Comparison of ENCODE assay signal across 15 mouse cellular contexts in the genomic region with DNA sequence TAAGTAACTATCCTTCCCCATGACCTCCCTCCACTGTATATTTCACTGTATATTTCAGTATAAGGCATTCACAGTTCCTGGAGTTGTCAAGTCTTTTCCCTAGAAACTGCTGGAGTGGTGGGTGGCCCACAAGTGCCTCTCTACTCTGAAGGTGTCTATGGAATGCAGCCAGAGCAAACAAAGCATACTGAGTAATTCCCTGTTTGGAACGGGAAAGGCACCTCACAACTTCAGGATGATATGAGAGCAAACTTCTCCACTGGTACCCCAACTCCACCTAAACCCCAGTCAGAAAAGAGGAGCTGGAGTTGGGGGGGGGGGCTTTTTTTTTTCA. TPM values are rescaled to one million over a fixed set of nuclear protein-coding genes. Genes with fewer than 3 reads are reported as not detected.
DNase-seq lines count a peak whose midpoint lies in the region; ATAC-seq and TF ChIP-seq lines count a peak whose summit lies in the region.
"Had no signal": no experiment of that assay in that cellular context is flagged by ENCODE, and none has a peak within 500 bp of the region (broad histone marks: within the 10 kb centered on the region; RNA-seq: fewer than 3 reads in every experiment).

No protein-coding gene starts in this region.

- TF ChIP-seq CTCF in gastrocnemius, adult 2 months (IDR thresholded peaks at IDR 0.05), result no peak

- H3K27ac ChIP-seq in gastrocnemius, adult 2 months, result peak overlapping the region; percentile 46; the same call in 1 of the 2 replicates
- peak overlapping the region; percentile 45; the same call in 1 of the 2 replicates for H3K27ac ChIP-seq in limb, embryonic 12.5 days
- no peak overlapping the region for H3K27ac ChIP-seq in limb, embryonic 10.5 days

- H3K4me1 ChIP-seq in limb, embryonic 12.5 days (replicated peaks), result peaks cover 29% of the 10 kb centered on the region
- peaks cover 13% of the 10 kb centered on the region for H3K4me1 ChIP-seq in limb, embryonic 10.5 days

- no peak for ATAC-seq in limb, embryonic 12.5 days (ENCODE audit: insufficient number of reproducible peaks, insufficient read depth, low FRiP score, low TSS enrichment, low read depth)
- ATAC-seq in CD4-positive, CD25-positive, alpha-beta regulatory T cell, adult 4 months, result no peak
- ATAC-seq in erythroid progenitor cell, adult 5-6 weeks (replicated peaks; ENCODE audit: low FRiP score, poor library complexity, severe bottlenecking), result no peak
- ATAC-seq: liver, embryonic 12.5 days had no signal

- no peak overlapping the region for H3K4me3 ChIP-seq in gastrocnemius, adult 2 months
- H3K4me3 ChIP-seq in limb, embryonic 12.5 days (replicated peaks), result no peak overlapping the region
- H3K4me3 ChIP-seq in limb, embryonic 10.5 days, result no peak overlapping the region
- H3K4me3 ChIP-seq: erythroblast, embryonic 14.5 days; liver, embryonic 12.5 days had no signal

- H3K27me3 ChIP-seq in limb, embryonic 12.5 days, result no peaks in the 10 kb centered on the region
- no peaks in the 10 kb centered on the region for H3K27me3 ChIP-seq in limb, embryonic 10.5 days (ENCODE audit: low read depth, poor library complexity, severe bottlenecking)
- H3K27me3 ChIP-seq: liver, embryonic 12.5 days had no signal

- H3K9me3 ChIP-seq in limb, embryonic 12.5 days, result no peaks in the 10 kb centered on the region
- no peaks in the 10 kb centered on the region for H3K9me3 ChIP-seq in limb, embryonic 10.5 days (replicated peaks)
- H3K9me3 ChIP-seq: liver, embryonic 12.5 days had no signal

- WGBS in limb, embryonic 12.5 days, result 32% methylated on average over 1 of the region's 1 CpGs
- WGBS in limb, embryonic 10.5 days, result 39% methylated on average over 1 of the region's 1 CpGs

- H3K9ac ChIP-seq in limb, embryonic 12.5 days (replicated peaks), result no peak overlapping the region
- H3K9ac ChIP-seq: liver, embryonic 12.5 days had no signal

- intact Hi-C loops in gastrocnemius, adult 2 months (cut with DNase I), result loop anchor here (10.0 kb wide), 1 partner anchor 134 kb away; no protein-coding TSS in a partner anchor
- intact Hi-C loops in left cerebral cortex, postnatal 14 days (cut with DNase I), result no loop called here

- no peak overlapping the region for H3K4me2 ChIP-seq in limb, embryonic 12.5 days
- H3K4me2 ChIP-seq: liver, embryonic 12.5 days had no signal

- DNase-seq in gastrocnemius, adult 2 months, result no peak
- no peak for DNase-seq in gastrocnemius, postnatal 25 days
- no peak for DNase-seq in limb, embryonic 10.5 days (ENCODE audit: low spot score)
- peak; percentile 65 to 84 for DNase-seq in left cerebral cortex, postnatal 14 days (ENCODE audit: low spot score in 2 of 2)
- DNase-seq in lung, postnatal 36 days, result peak; percentile 78
- DNase-seq: adrenal gland, postnatal 25 days; B cell, adult 2 months; cerebellum, adult 8-10 months; kidney, postnatal 4 days; midbrain, embryonic 14.5 days had no signal

- no peaks in the 10 kb centered on the region for H3K36me3 ChIP-seq in limb, embryonic 12.5 days
- no peaks in the 10 kb centered on the region for H3K36me3 ChIP-seq in limb, embryonic 10.5 days
- H3K36me3 ChIP-seq: liver, embryonic 12.5 days had no signal

RNA-seq across cellular contexts. Expression of a gene that starts 25.5 kb away (rescaled TPM):
- total RNA-seq in gastrocnemius, adult 2 months (2021), result 10 to 100 TPM; 11.9 to 14.7 TPM
- 10 to 100 TPM in 1 of 2 experiments, 1 to 10 TPM in 1; 8.0 to 12.4 TPM for total RNA-seq in gastrocnemius, postnatal 25 days (2021)
- polyA plus RNA-seq in limb, embryonic 12.5 days (2016; fragmentation: Nextera tagmentation; extraction: Ambion mirVana), result 65.4 and 70.6 TPM in 2 replicates
- 40.5 and 57.5 TPM in 2 replicates for polyA plus RNA-seq in limb, embryonic 10.5 days (2016; fragmentation: Nextera tagmentation; extraction: Ambion mirVana)
- total RNA-seq in left cerebral cortex, postnatal 14 days (2021), result 10 to 100 TPM; 78.9 to 95.2 TPM
- 10 to 100 TPM; 58.9 to 82.9 TPM for polyA plus RNA-seq in CD4-positive, CD25-positive, alpha-beta regulatory T cell, adult 4 months (2017; shearing (Covaris generic))
- total RNA-seq in erythroid progenitor cell, adult 5-6 weeks (2015; ENCODE audit: low replicate concordance), result 8.8 and 14.1 TPM in 2 replicates
- 4.6 and 7.7 TPM in 2 replicates for total RNA-seq in erythroid progenitor cell, adult 5-6 weeks (2017; ENCODE audit: low replicate concordance)

Comparison
In these comparisons a context has a peak if more than half of its experiments do, and no peak if none do; other contexts are left out.
1. DNase-seq: peak in left cerebral cortex, postnatal 14 days (2 of 2) and lung, postnatal 36 days (single experiment); none in gastrocnemius, adult 2 months (single experiment), gastrocnemius, postnatal 25 days (single experiment) and limb, embryonic 10.5 days (single experiment).
2. RNA of a gene that starts 25.5 kb away (total RNA-seq): 78.9 to 95.2 TPM in left cerebral cortex, postnatal 14 days; 11.9 to 14.7 TPM in gastrocnemius, adult 2 months, 8.0 to 12.4 TPM in gastrocnemius, postnatal 25 days and 4.6 to 14.1 TPM in erythroid progenitor cell, adult 5-6 weeks; every median in the first group is over 4 times any median in the second.